Mouse (Mus musculus): ENCODE measurements around the gene Sgk2. TPM values are rescaled to one million over a fixed set of nuclear protein-coding genes. Genes with fewer than 3 reads are reported as not detected.
A peak's percentile ranks its signal among the peaks of the same experiment; 100 is the strongest.

Sgk2 gene
- polyA plus RNA-seq, 1 experiment from 2014 or later, result not detected

- no peaks in the 10 kb centered on the region for H3K36me3 ChIP-seq (ENCODE audit: control insufficient read depth, insufficient read depth, low read length)
- 74% methylated on average over 8 of the region's 10 CpGs for WGBS
- H3K4me2 ChIP-seq (ENCODE audit: low read depth), result no peak overlapping the region
- H3K27me3 ChIP-seq (ENCODE audit: control insufficient read depth, insufficient read depth, low read length), result no peaks in the 10 kb centered on the region
- H3K9ac ChIP-seq (ENCODE audit: low read length), result no peak overlapping the region
- H3K4me1 ChIP-seq (ENCODE audit: control insufficient read depth, insufficient read depth, low read length), result no peaks in the 10 kb centered on the region
- DNase-seq (ENCODE audit: low spot score) (no peak), ATAC-seq (ENCODE audit: insufficient read depth, low FRiP score, low TSS enrichment) (no peak)
- no peak overlapping the region for H3K4me3 ChIP-seq (ENCODE audit: low read depth, low read length)
- H3K27ac ChIP-seq (ENCODE audit: low read depth, low read length), result no peak overlapping the region
- H3K9me3 ChIP-seq (ENCODE audit: control insufficient read depth, low read length), result no peaks in the 10 kb centered on the region
Measured at GRCm38 (mm10) chr2:162961321-162961720, 25.8 kb upstream of the Sgk2 start.

- ATAC-seq (ENCODE audit: insufficient read depth, low FRiP score, low TSS enrichment), result no peak
Measured at GRCm38 (mm10) chr2:162966734-162967133, 20.4 kb upstream of the Sgk2 start.

GRCm38 (mm10) chr2:162968357-162968756 lies 18.8 kb upstream of the Sgk2 start:
- Histone ChIP-seq H3K36me3 (ENCODE audit: control insufficient read depth, insufficient read depth, low read length) (no peaks in the 10 kb centered on the region), H3K9me3 (ENCODE audit: control insufficient read depth, low read length) (no peaks in the 10 kb centered on the region), H3K9ac (ENCODE audit: low read length) (no peak overlapping the region), H3K4me3 (ENCODE audit: low read depth, low read length) (no peak overlapping the region), H3K4me1 (ENCODE audit: control insufficient read depth, insufficient read depth, low read length) (no peaks in the 10 kb centered on the region), H3K27ac (ENCODE audit: low read depth, low read length) (no peak overlapping the region), H3K4me2 (ENCODE audit: low read depth) (no peak overlapping the region), H3K27me3 (ENCODE audit: control insufficient read depth, insufficient read depth, low read length) (no peaks in the 10 kb centered on the region)
- 16% methylated on average over 5 of the region's 5 CpGs for WGBS
- ATAC-seq (ENCODE audit: insufficient read depth, low FRiP score, low TSS enrichment), result peak; percentile 27; the same call in 1 of the 2 replicates
- DNase-seq (ENCODE audit: low spot score), result peak; percentile 49

More at GRCm38 (mm10) chr2:162966734-162967133, 20.4 kb upstream of the Sgk2 start:
- Histone ChIP-seq H3K4me2 (ENCODE audit: low read depth) (no peak overlapping the region), H3K4me1 (ENCODE audit: control insufficient read depth, insufficient read depth, low read length) (no peaks in the 10 kb centered on the region), H3K9ac (ENCODE audit: low read length) (no peak overlapping the region), H3K27me3 (ENCODE audit: control insufficient read depth, insufficient read depth, low read length) (no peaks in the 10 kb centered on the region), H3K27ac (ENCODE audit: low read depth, low read length) (no peak overlapping the region), H3K36me3 (ENCODE audit: control insufficient read depth, insufficient read depth, low read length) (no peaks in the 10 kb centered on the region), H3K4me3 (ENCODE audit: low read depth, low read length) (no peak overlapping the region), H3K9me3 (ENCODE audit: control insufficient read depth, low read length) (no peaks in the 10 kb centered on the region)
- WGBS, result 89% methylated on average over 2 of the region's 2 CpGs
- no peak for DNase-seq (ENCODE audit: low spot score)

- Histone ChIP-seq H3K36me3 (ENCODE audit: control insufficient read depth, insufficient read depth, low read length) (no peaks in the 10 kb centered on the region), H3K4me3 (ENCODE audit: low read depth, low read length) (no peak overlapping the region), H3K27ac (ENCODE audit: low read depth, low read length) (no peak overlapping the region), H3K9me3 (ENCODE audit: control insufficient read depth, low read length) (no peaks in the 10 kb centered on the region), H3K4me2 (ENCODE audit: low read depth) (no peak overlapping the region), H3K27me3 (ENCODE audit: control insufficient read depth, insufficient read depth, low read length) (no peaks in the 10 kb centered on the region), H3K4me1 (ENCODE audit: control insufficient read depth, insufficient read depth, low read length) (peaks cover 3% of the 10 kb centered on the region; the same call in 1 of the 2 replicates), H3K9ac (ENCODE audit: low read length) (no peak overlapping the region)
- WGBS, result 88% methylated on average over 3 of the region's 3 CpGs
- DNase-seq (ENCODE audit: low spot score), result no peak
- ATAC-seq (ENCODE audit: insufficient read depth, low FRiP score, low TSS enrichment), result no peak
Measured at GRCm38 (mm10) chr2:162969101-162969500, 18.0 kb upstream of the Sgk2 start.

GRCm38 (mm10) chr2:162970896-162971295 lies 16.2 kb upstream of the Sgk2 start:
- no peak overlapping the region for H3K27ac ChIP-seq (ENCODE audit: low read depth, low read length)
- 88% methylated on average over 6 of the region's 6 CpGs for WGBS
- H3K27me3 ChIP-seq (ENCODE audit: control insufficient read depth, insufficient read depth, low read length), result no peaks in the 10 kb centered on the region
- H3K4me3 ChIP-seq (ENCODE audit: low read depth, low read length), result no peak overlapping the region
- peaks cover 3% of the 10 kb centered on the region; the same call in 1 of the 2 replicates for H3K4me1 ChIP-seq (ENCODE audit: control insufficient read depth, insufficient read depth, low read length)
- ATAC-seq (ENCODE audit: insufficient read depth, low FRiP score, low TSS enrichment), result no peak
- no peaks in the 10 kb centered on the region for H3K36me3 ChIP-seq (ENCODE audit: control insufficient read depth, insufficient read depth, low read length)
- H3K9ac ChIP-seq (ENCODE audit: low read length), result no peak overlapping the region
- H3K4me2 ChIP-seq (ENCODE audit: low read depth), result no peak overlapping the region
- DNase-seq (ENCODE audit: low spot score), result no peak
- no peaks in the 10 kb centered on the region for H3K9me3 ChIP-seq (ENCODE audit: control insufficient read depth, low read length)

GRCm38 (mm10) chr2:162972752-162973151 lies 14.4 kb upstream of the Sgk2 start:
- no peak for ATAC-seq (ENCODE audit: insufficient read depth, low FRiP score, low TSS enrichment)
- Histone ChIP-seq H3K27ac (ENCODE audit: low read depth, low read length) (no peak overlapping the region), H3K9ac (ENCODE audit: low read length) (no peak overlapping the region), H3K4me3 (ENCODE audit: low read depth, low read length) (no peak overlapping the region), H3K36me3 (ENCODE audit: control insufficient read depth, insufficient read depth, low read length) (no peaks in the 10 kb centered on the region), H3K4me2 (ENCODE audit: low read depth) (no peak overlapping the region), H3K4me1 (ENCODE audit: control insufficient read depth, insufficient read depth, low read length) (peaks cover 3% of the 10 kb centered on the region; the same call in 1 of the 2 replicates), H3K9me3 (ENCODE audit: control insufficient read depth, low read length) (no peaks in the 10 kb centered on the region), H3K27me3 (ENCODE audit: control insufficient read depth, insufficient read depth, low read length) (no peaks in the 10 kb centered on the region)
- 41% methylated on average over 7 of the region's 7 CpGs for WGBS
- no peak for DNase-seq (ENCODE audit: low spot score)

- Histone ChIP-seq H3K27ac (ENCODE audit: low read depth, low read length) (no peak overlapping the region), H3K36me3 (ENCODE audit: control insufficient read depth, insufficient read depth, low read length) (no peaks in the 10 kb centered on the region)
Measured at GRCm38 (mm10) chr2:162973206-162973605, 13.9 kb upstream of the Sgk2 start.

GRCm38 (mm10) chr2:162973637-162974036 lies 13.5 kb upstream of the Sgk2 start:
- Histone ChIP-seq H3K4me1 (ENCODE audit: control insufficient read depth, insufficient read depth, low read length) (peaks cover 3% of the 10 kb centered on the region; the same call in 1 of the 2 replicates), H3K36me3 (ENCODE audit: control insufficient read depth, insufficient read depth, low read length) (no peaks in the 10 kb centered on the region), H3K27ac (ENCODE audit: low read depth, low read length) (no peak overlapping the region), H3K4me2 (ENCODE audit: low read depth) (no peak overlapping the region), H3K27me3 (ENCODE audit: control insufficient read depth, insufficient read depth, low read length) (no peaks in the 10 kb centered on the region), H3K9me3 (ENCODE audit: control insufficient read depth, low read length) (no peaks in the 10 kb centered on the region), H3K9ac (ENCODE audit: low read length) (no peak overlapping the region), H3K4me3 (ENCODE audit: low read depth, low read length) (no peak overlapping the region)
- ATAC-seq (ENCODE audit: insufficient read depth, low FRiP score, low TSS enrichment) (peak; percentile 53; the same call in 1 of the 2 replicates), DNase-seq (ENCODE audit: low spot score) (peak; percentile 44)
- 31% methylated on average over 11 of the region's 11 CpGs for WGBS

More at GRCm38 (mm10) chr2:162973206-162973605, 13.9 kb upstream of the Sgk2 start:
- 79% methylated on average over 5 of the region's 5 CpGs for WGBS
- Histone ChIP-seq H3K9ac (ENCODE audit: low read length) (no peak overlapping the region), H3K4me2 (ENCODE audit: low read depth) (no peak overlapping the region), H3K4me1 (ENCODE audit: control insufficient read depth, insufficient read depth, low read length) (peaks cover 3% of the 10 kb centered on the region; the same call in 1 of the 2 replicates), H3K4me3 (ENCODE audit: low read depth, low read length) (no peak overlapping the region), H3K9me3 (ENCODE audit: control insufficient read depth, low read length) (no peaks in the 10 kb centered on the region), H3K27me3 (ENCODE audit: control insufficient read depth, insufficient read depth, low read length) (no peaks in the 10 kb centered on the region)
- DNase-seq (ENCODE audit: low spot score) (no peak), ATAC-seq (ENCODE audit: insufficient read depth, low FRiP score, low TSS enrichment) (no peak)

- Histone ChIP-seq H3K36me3 (ENCODE audit: control insufficient read depth, insufficient read depth, low read length) (no peaks in the 10 kb centered on the region), H3K9me3 (ENCODE audit: control insufficient read depth, low read length) (no peaks in the 10 kb centered on the region), H3K9ac (ENCODE audit: low read length) (no peak overlapping the region), H3K4me2 (ENCODE audit: low read depth) (no peak overlapping the region), H3K27me3 (ENCODE audit: control insufficient read depth, insufficient read depth, low read length) (no peaks in the 10 kb centered on the region), H3K4me1 (ENCODE audit: control insufficient read depth, insufficient read depth, low read length) (peaks cover 3% of the 10 kb centered on the region; the same call in 1 of the 2 replicates), H3K4me3 (ENCODE audit: low read depth, low read length) (no peak overlapping the region), H3K27ac (ENCODE audit: low read depth, low read length) (no peak overlapping the region)
- WGBS, result 86% methylated on average over 11 of the region's 11 CpGs
- ATAC-seq (ENCODE audit: insufficient read depth, low FRiP score, low TSS enrichment) (no peak), DNase-seq (ENCODE audit: low spot score) (no peak)
Measured at GRCm38 (mm10) chr2:162975157-162975775, 11.9 kb upstream of the Sgk2 start.
